Mouse (Mus musculus): ENCODE measurements around the gene Tpp1.

The Tpp1 gene

DNA sequence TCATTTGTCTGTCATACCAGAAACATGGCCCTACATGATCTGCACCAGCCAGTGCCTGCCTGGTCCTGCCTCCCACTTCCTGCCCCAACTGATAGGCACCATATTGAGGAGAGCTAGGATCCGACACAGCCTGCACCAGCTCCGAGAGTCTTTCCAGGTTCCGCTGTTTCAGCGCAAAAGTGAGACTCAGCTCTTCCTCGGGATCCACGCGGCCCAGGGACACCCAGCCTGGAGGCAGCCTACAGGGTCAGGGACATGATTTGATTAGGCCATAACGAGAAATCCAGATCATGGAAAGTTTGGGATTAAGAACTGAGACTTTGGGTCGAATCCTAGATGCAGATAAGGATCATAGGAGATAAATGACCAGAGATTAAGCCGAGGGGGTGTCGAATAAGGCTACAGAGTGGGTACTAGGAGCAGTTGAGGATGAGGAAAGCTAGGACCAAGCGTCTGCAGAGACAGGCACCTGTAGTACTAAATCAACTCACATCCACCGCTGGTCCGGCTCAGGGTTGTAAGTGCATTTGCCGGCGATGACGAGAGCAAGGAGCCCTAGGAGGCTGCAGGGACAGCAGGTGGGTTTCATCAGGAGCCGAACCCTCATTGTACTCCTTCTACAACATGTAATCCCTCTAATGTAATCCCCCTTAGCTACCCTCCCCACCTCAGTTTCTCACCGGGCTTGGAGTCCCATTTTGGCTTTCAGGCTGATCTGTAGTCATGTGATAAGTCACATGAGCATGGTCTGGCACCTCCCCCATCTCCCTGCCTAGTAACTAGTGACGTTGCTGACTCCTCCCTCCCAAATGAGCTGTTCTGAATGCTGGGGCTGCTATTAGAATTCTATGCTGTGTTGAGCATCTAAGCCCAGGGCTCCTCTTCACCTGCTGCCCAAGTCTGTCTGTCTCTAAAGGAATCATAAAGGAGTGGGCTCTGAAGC, at the start of gene Tpp1:
Gene Tpp1, minus strand, starts transcription at position 745 of the 943 bp plus-strand sequence.
- in situ Hi-C loops (cut with MboI, MseI) = no loop called here

DNA sequence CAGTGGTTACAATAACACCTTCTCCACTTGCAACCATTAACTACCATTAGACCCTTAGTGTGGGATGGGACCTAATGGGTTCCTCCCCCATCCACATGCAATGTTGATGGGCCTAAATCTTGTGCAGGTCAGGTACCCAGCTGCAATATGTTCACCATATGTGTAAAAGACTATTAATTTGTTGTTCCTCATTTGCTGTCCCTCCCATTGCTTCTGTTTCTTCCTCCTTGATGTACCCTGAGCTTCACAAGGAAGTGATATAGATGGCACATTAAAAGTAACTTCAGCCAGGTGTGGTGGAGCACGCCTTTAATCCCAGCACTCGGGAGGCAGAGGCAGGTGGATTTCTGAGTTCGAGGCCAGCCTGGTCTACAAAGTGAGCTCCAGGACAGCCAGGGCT, 44.9 kb upstream of the Tpp1 start:
- in situ Hi-C loops (cut with MboI, MseI) = no loop called here

DNA sequence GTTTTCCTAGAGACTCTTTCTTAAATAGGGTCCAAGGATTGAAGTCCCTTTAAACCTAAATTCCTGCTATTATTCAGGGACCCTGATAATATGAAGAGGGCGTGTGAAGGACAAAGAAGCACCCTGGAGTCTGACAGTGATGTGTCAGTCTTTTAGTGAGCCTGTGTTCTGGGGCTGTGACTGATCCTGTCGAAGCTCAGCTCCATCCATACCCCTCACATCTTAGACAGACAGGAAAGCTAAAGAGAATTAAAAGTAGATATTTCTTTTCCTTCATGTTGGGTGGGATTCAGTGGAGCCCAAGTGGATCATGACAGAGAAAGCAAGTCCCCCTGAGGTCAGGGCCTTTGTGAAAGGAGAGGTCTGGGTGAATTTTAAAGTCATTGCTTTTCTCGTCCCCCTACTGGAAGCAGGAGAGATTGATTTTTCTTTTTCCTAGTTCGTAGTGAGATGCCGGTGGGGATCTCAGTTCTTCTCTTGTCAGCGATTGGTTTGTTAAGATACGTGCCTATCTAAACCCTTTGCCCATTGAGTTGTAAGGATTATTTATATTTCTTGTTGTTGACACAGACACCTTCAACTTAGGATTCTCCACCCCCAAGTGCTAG, 43.8 kb upstream of the Tpp1 start:
- in situ Hi-C loops (cut with MboI, MseI) = no loop called here

DNA sequence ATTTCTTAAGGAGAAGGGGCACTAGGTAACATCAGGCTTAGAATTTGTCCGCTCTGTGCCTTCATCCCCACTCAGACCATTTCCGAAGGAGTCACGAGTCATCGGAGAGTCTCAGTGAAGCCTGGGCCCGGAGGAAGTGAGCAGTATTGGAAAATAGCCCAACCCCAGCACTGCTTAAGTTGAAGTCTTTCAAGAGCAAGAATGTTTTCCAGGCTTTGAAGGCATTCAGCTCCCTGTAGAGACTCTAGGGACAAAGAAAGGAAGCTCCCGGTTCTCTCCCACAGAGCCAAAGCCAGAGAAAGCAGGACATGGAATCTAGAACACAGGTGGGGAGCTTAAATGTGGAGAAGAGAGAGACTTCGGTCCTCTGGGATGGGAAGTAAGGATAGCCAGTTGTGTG, 41.7 kb upstream of the Tpp1 start:
- in situ Hi-C loops (cut with MboI, MseI) = no loop called here

DNA sequence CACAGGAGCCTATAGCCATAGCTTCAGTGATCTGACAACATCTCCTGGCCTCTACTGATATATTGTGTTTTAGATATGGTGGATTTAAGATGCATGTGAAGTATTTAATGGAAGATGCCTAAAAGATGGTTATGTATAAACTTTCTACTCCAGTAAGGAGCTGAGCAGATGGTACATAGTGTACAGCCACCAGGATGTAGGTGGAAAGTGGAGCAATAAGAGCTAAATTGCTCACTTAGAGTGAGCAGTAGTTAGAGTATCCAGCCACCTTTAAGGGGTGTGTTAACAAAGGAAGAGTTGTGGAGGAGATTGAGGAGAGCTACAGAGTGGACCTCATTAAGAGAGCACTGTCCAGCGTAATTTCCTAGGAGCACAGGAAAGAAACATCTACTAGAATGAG, 39.1 kb upstream of the Tpp1 start:
- in situ Hi-C loops (cut with MboI, MseI) = no loop called here

DNA sequence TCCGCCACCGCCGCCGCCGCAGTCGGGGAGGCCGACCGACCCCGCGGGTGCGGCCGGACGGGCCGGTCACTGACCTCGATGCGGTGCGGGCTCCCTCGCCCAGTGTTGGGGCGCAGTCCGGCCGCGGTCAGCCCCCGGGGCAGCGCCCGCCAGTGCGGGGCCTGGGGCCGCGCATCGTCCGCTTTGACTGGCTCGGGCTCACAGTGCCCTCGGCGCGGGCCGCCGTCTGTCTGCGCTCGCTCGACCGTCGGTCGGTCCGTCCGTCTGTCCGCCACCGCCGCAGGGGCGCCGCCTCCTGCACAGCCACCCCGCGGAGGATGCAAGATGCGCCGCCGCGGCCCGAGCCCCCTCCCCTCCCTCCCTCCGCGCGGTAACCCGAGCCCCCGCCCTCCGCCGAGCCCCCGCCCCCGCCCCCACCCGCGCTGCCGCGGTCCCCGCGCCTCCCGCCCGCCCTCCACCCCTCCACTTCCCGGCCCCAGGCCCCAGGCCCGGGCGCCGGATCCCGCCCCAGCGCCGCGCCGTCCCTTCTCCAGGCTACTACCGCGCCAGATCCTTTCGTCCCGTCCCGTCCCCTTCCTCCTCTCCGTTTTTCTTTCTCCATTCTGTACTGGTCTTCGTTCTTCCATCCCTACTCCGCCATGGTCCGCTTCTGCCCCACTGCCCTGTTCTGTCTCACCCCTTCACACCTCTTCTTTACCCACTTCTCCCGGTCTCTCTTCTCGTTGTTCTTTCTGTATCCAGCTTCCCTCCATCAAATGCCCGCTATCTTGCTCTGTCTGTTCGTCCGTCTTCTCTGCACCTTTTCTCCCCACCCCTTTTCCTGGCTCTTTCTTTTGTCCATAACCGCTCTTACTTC, 35.5 kb upstream of the Tpp1 start, which contains the start of gene Dchs1:
Gene Dchs1, minus strand, starts transcription at position 370 of the 856 bp plus-strand sequence.
- in situ Hi-C loops (cut with MboI, MseI) = no loop called here

DNA sequence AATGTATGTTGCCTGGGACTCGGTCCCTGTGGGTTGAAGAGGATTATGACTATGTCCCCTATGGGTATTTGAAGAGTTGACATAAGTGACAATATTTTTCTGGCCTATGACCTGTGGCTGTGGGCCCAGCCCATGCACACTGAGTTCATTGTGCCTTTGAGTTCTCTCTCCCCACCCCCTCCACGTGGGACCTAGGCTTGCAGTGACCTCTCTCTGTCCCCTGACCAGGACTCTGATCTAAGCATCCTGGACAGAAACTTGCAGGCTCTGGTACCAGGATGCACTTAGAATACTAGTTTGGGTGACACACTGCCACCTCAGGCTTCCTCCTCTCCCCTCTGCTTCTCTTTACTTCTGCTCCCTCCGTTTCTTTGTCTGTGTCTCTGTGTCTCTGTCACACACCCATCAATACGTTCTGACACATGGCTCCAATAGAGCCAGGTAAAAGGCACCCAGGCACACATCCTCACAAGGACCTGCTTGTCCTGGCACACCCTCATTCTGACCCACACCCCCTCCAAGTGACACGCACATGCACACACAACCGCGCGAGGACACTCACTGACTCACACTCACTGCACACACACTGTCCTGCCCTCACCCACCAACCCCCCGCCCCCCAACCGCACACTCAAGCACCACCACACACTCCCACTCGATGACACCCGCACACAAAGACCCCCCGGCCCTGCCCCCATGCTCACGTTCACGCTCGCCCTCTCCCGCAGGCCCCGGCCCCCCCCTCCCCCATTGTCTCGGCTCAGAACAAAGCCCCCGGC, 34.7 kb upstream of the Tpp1 start:
- in situ Hi-C loops (cut with MboI, MseI) = no loop called here

DNA sequence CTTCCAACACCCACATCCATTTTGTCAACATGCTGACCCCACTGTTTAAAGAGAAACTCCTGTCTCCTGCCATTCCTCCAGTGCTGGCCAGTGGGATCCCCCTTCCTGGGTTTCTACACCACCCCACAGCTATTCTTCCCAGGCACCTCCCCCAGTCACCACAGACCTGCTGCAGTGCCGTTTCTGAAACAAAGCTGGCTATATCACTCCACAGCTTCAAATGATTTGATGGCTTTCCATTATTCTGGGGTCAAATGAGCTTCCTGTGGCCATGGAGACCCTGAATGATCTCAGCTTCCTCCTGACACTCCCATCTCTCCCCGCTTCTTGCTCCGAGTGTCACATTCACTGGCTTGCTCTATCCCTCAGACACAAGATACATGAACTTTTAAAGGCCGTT, 32.5 kb upstream of the Tpp1 start:
- in situ Hi-C loops (cut with MboI, MseI) = no loop called here

DNA sequence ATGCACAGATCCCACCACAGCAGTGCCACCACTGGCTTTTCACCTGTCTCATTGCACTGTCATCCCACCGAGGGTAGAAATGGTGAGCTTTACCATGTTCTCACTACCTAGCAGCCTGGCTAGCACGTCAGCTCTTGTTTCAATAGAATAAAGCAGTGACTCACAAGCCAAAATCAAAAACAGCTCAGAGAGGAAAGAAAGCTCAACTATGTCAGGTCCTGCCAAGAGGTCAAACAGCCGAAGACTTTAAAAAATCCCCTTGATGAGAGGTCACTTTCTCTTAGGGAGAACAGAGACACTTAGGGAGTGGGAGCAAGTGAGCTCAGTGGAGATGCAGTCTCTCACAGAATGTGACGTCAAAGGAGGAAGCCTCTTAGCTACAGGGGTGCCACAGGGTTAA, 31.8 kb upstream of the Tpp1 start:
- in situ Hi-C loops (cut with MboI, MseI) = no loop called here

DNA sequence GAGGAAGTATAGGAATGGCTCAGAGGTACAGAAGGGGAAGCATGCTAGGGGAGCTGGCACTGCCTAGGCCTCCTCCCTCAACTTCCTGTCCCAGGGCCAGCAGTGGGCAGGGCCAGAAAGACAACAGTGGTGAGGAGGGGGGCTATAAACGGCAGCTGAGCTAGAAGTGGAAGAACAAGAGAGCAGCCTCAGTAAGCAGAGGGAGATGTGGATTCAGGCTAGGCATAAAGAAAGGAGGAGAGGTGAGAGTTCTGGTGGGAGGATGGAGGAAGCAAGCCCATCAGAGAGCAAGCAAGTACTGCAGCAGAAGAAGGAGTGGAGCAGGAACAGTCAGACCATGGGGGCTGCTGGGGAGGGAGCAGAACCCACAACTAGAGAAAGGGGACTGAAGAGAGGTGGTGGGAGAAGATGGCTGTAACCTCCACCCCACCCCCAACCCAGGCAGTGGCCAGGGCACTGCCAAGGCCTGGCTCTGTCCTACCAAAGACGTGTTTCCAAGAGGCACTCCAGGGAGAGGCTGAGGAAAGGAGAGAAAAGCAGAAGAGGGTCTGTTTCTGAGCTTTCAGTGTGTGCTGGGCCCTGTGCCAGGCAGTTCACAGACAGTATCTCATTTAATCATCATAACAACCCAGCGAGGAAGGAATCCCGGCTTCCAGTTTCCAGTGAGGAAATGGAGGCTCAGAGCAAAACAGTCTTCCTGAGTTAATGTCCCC, 26.7 kb upstream of the Tpp1 start:
- in situ Hi-C loops (cut with MboI, MseI) = no loop called here

DNA sequence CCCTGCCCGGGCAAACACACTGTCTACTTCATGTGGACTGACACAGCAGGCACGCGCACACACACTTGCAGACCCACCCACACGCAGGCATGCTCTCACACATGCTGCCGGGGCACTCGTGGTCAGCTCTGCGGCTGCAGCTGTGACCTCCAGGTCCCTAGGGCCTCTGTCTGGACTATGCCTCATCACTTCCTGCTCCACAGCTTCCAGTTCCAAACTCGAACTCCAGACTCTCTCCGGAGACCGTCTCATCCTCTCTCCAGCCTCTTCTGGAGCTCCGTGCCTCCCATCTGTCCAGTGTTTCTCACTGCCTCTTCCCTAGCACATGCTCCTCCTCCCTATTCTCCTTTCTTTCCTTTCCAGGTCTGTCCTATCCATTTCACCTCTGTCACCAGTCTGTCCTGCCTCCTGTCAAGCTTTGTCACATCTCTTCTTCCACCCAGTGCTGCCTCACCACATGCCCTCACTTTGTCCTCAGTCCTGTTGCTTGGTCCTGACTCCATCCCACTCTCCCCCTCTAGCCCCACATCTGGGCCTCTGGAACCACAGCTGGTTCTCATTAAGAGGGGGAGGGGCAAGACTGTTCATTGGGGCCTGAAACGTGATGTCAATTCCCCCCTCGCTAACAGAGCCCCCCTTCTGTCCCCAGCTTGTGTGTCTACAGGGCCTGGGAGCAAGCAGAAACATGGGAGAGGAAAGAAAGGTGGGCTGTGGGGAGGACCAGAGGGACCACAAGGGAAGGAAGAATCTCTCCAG, 25.9 kb upstream of the Tpp1 start:
- in situ Hi-C loops (cut with MboI, MseI) = no loop called here

DNA sequence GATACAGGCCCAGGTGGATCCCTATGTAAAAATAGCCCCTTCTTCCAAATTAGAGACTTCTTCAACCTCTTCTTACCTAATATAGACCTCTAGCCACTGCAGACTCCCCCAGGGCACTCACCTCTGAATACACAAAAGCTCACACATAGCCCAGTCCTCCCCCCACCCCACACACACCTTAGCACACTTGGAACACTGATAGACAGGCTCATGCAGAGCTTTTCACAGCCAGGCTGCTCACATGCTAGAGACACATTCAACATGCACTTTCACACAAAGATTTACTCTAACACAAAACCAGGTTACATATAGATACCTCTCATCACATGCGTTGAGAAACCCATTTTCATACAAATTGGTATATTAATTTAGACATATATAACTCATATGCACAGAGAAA, 25.3 kb upstream of the Tpp1 start:
- in situ Hi-C loops (cut with MboI, MseI) = no loop called here

DNA sequence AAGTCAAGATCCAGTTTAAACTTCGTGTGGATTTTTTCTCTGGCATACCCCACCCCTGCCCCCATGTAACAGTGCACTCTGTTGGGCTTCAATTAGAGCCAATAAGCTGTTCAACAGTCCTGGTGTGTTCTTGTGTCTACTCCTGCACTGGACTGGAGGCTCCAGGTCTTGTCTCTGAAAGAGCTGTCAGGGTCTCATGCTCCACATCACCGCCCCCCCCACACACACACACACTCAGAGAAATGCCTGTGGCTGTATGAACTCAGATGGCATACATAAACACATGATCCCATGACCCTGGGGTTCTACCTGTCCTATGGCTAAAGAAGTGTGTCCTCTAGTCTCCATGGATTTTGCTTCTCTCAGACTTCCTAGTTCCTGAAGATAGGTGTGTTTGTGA, 24.0 kb upstream of the Tpp1 start:
- in situ Hi-C loops (cut with MboI, MseI) = no loop called here

DNA sequence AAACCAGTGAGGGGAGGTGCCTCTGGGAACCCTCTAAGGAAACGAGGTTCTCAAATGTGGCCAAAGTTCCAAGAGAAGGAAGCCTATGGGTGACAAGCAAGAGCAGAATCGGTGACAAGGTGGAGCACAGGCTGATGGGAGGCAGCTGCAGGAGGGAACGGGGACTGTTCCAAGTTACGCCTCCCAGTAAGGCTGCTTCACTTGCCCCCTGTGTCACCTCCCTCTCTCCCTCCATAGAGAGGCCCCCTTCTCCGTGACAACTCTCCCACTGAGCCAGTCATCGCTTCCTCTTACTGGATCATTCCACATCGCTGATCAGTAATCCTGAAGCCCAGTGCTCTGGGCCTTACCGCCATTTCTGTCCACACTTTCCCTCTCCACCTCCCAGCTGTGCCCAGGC, 22.6 kb upstream of the Tpp1 start:
- in situ Hi-C loops (cut with MboI, MseI) = no loop called here

DNA sequence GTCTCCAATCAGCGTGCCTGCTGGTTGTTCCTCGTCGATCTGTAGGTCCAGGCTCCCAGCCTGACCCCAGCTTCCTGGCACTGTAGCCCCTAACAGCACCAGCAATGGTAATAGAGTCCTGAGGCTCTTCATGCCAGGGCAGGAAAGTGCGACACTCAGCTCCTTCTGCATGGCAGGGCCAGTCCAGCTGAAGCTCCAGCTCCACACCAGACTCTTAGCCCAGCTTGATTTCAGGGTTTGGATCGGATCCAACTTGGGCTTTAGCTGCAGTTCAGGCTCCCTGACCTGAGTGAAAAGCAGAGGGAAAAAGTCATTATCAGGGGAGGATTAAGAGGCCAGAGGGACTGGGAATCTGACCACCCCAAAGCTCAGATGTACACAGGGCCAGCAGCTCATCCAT, 21.0 kb upstream of the Tpp1 start:
- in situ Hi-C loops (cut with MboI, MseI) = no loop called here

DNA sequence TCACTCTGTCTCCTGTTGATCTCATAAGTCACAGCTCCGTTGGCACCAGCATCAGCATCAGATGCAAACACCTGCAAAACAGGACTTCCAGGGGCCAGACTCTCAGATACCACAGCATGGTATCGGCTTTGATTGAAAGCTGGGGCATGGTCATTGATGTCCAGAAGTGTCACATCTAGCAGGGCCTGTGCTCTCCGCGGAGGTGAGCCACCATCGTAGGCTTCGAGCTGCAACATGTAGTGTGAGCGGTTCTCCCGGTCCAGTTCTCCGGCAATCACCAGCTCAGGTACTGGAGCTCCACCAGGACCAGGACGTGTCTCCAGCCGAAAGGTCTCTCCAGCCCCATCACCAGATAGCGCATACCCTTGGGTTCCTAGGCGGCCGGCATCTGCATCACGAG, 20.3 kb upstream of the Tpp1 start:
- in situ Hi-C loops (cut with MboI, MseI) = no loop called here

DNA sequence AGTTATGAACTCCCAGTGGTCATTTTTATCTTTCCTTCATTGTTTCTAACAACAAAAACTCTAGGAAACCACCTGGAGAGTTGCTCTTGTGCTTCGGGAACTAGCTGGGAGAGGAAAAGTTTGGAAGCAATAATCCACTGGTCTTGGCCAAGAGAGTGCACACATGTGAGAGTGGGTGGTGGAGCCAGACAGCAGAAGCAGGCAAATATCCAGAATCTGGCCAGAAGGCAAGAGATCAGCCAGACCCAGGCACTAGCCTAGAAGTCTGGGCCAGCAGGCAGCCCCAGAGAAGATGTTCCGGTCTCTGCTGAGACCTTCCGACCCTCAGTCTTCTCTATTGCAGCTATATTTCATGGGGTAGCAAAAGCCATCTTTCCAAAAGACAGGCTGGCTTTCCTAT, 17.9 kb upstream of the Tpp1 start:
- in situ Hi-C loops (cut with MboI, MseI) = no loop called here

DNA sequence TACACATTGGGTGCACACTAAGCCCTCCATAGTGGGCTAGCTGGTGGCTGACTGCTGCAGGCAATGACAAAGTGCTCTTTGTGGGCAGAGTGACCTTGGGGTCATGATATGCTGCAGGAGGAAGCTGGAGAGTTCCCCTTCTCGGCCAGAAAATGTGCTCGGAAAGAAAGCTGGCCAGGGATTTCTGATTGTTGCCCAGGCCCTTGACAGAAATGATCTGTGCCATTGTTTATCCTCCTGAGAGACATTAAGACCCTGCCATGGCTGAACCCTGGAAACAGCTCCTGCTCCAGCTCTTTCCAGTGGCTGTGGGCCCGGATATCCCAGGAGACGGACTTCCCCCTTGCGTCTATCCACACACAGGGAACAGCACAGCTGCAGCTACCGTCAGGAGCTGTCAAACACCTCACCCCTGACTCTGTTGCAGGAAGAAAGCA, 15.7 kb upstream of the Tpp1 start:
- in situ Hi-C loops (cut with MboI, MseI) = no loop called here

DNA sequence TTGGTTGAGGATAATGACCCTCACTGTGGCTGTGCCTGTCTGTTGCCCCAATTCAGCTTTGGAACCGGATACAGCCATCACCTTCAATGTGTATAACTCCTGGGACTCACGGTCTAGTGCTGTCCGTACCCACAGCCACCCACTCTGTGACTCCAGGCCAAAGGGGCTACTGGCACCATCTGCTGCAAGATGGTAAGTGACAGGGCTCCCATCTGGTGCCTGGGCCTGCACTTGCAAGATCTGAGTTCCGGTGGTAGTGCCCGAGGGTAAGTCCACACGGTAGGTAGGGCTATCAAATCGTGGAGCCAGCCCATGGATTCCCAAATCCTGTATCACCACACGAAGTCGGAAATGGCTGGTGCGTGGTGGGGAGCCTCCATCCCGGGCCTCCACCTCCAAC, 12.3 kb upstream of the Tpp1 start:
- in situ Hi-C loops (cut with MboI, MseI) = no loop called here
